Mouse (Mus musculus) duodenum, adult 2 months (tissue): Measurements from ENCODE around the gene Tuft1. TPM values are rescaled to one million over a fixed set of nuclear protein-coding genes. Genes with fewer than 3 reads are reported as not detected.

ENCODE experiments used
- polyA plus RNA-seq: library from polyadenylated mRNA; depleted of rRNA; stranded (reverse); fragments of >200 nt; gene quantifications from 2 replicates; pipeline ENCODE4 v1.2.3, GENCODE M21; 2012; ENCODE audit warnings: low replicate concordance; rRNA removed

The Tuft1 gene
- 11.1 and 25.5 TPM in 2 replicates for polyA plus RNA-seq

GRCm38 (mm10) chr3:94658740-94659095, at the start of gene Tuft1:
Gene Tuft1 (minus strand): TSS chr3:94658872.

DNA sequence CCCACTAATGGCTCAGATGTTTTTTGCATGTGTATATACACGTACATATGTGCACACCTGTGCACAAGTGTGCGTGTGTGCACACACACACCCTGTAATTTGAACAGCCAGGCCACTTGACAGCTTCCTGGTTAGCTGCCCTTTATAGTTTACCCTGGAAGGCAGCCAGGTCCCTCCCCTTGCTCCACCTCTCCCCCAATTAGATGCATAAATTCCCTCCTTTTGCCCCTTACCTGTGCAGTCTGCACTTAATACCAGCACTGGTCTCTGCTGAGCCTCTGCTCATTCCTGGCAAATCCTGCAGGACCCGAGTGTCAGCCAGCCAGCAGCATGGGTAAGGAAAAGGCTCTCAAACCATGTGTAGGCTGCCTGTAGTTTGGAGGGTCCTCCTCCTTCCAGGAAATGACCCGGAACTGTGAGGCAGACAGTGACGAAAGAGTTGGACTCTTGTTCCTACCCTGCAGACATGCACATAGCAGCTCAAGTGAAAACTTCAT, 34.7 kb upstream of the Tuft1 start, which contains the start of gene Selenbp2:
Gene Selenbp2, plus strand, starts transcription at position 228 of the 497 bp plus-strand sequence.

GRCm38 (mm10) chr3:94642495-94643162, 16.0 kb downstream of the Tuft1 start, which contains the start of gene Gm10972:
Gene Gm10972 (plus strand): TSS chr3:94643112.

GRCm38 (mm10) chr3:94582456-94582891, 76.2 kb downstream of the Tuft1 start, which contains the start of gene Snx27:
Gene Snx27 (minus strand): TSS chr3:94582716.

Other genes with a start within 250 kb of the Tuft1 start
- not detected in 2 replicates for gene Tdrkh, start 245.6 kb downstream of the Tuft1 start, polyA plus RNA-seq
- 13.6 and 17.9 TPM in 2 replicates for gene Mrpl9, start 215.6 kb downstream of the Tuft1 start, polyA plus RNA-seq
- not detected in 2 replicates for gene Oaz3, start 215.0 kb downstream of the Tuft1 start, polyA plus RNA-seq
- 13.9 and 23.0 TPM in 2 replicates for gene Celf3, start 180.6 kb downstream of the Tuft1 start, polyA plus RNA-seq
- gene Riiad1, start 178.5 kb downstream of the Tuft1 start, polyA plus RNA-seq: not detected in 2 replicates
- 2.6 and 2.8 TPM in 2 replicates for gene Snx27, start 76.2 kb downstream of the Tuft1 start, polyA plus RNA-seq
- gene Gm10972, start 15.8 kb downstream of the Tuft1 start, polyA plus RNA-seq: not detected in 2 replicates
- gene Selenbp2, start 34.7 kb upstream of the Tuft1 start, polyA plus RNA-seq: 3.6 and 4.1 TPM in 2 replicates
- gene Cgn, start 127.6 kb upstream of the Tuft1 start, polyA plus RNA-seq: 13.2 and 17.8 TPM in 2 replicates
- 9.7 and 17.1 TPM in 2 replicates for gene Pogz, start 178.7 kb upstream of the Tuft1 start, polyA plus RNA-seq
- gene Psmb4, start 228.1 kb upstream of the Tuft1 start, polyA plus RNA-seq: 151 and 251 TPM in 2 replicates